In genomic region chr16:29656901-29657300, GRCm38 (mm10) we compare ENCODE assay signal across 9 mouse cellular contexts.
DNase-seq lines count a peak whose midpoint lies in the region; ATAC-seq and TF ChIP-seq lines count a peak whose summit lies in the region.
"Had no signal": no experiment of that assay in that cellular context is flagged by ENCODE, and none has a peak within 500 bp of the region (broad histone marks: within the 10 kb centered on the region; RNA-seq: fewer than 3 reads in every experiment).

No protein-coding gene starts in this region.

- in situ Hi-C loops in ES-E14 (cut with MboI; ENCODE audit: low sequenced_read_pairs in 2 of 2, unreplicated experiment in 2 of 2) = no loop called here

- H3K4me3 ChIP-seq in ES-E14 (ENCODE audit: insufficient read depth in 1 of 2, low read depth in 1 of 2, low read length in 2 of 2, poor library complexity in 1 of 2, severe bottlenecking in 1 of 2) = no peak overlapping the region

- no peak for DNase-seq in frontal cortex, postnatal 25 days (ENCODE audit: low spot score in 2 of 2)
- peak; percentile 23 to 51 for DNase-seq in left cerebral cortex, postnatal 25 days (ENCODE audit: low spot score in 2 of 2)
- DNase-seq in left cerebral cortex, adult 11 months (ENCODE audit: low spot score) = no peak
- no peak for DNase-seq in ES-E14 (ENCODE audit: low read depth, low spot score)
- peak; percentile 71 for DNase-seq in brain, embryonic 14.5 days (ENCODE audit: low read depth)
- no peak for DNase-seq in embryo, embryonic 9.5 days (ENCODE audit: extremely low spot score)
- DNase-seq: heart, postnatal 36 days; kidney, adult 9 months had no signal

- peak; percentile 47 for ATAC-seq in frontal cortex, adult (ENCODE audit: low TSS enrichment)

- H3K27ac ChIP-seq in ES-E14 (ENCODE audit: insufficient read depth, low read depth, low read length, poor library complexity, severe bottlenecking) = no peak overlapping the region; the same call in 1 of the 2 replicates

- TF ChIP-seq CTCF in brain, embryonic 14.5 days (IDR thresholded peaks at IDR 0.05; ENCODE audit: borderline replicate concordance, extremely low read depth, insufficient read depth, insufficient read length) = no peak

- H3K36me3 ChIP-seq in ES-E14 (ENCODE audit: control insufficient read depth, insufficient read depth, low read length, poor library complexity, severe bottlenecking) = 0 out of 2 replicates have a peak, but pooled peaks cover 2% of the 10 kb centered on the region

- intact Hi-C loops in left cerebral cortex, postnatal 25 days (cut with DNase I) = loop anchor here (10.0 kb wide), 1 partner anchor 408 kb away; the partner anchor contains the start of gene Hes1

- peaks cover 10 to 31% of the 10 kb centered on the region in 2 experiments for H3K4me1 ChIP-seq in ES-E14 (ENCODE audit: control insufficient read depth in 2 of 2, insufficient read depth in 2 of 2, low read length in 2 of 2, poor library complexity in 1 of 2)

- TF ChIP-seq POLR2A in brain, embryonic 14.5 days (IDR thresholded peaks at IDR 0.05; ENCODE audit: borderline replicate concordance, extremely low read depth, insufficient read depth, insufficient read length, poor library complexity, severe bottlenecking) = no peak

- no peaks in the 10 kb centered on the region for H3K9me3 ChIP-seq in ES-E14 (ENCODE audit: control insufficient read depth, insufficient read depth, low read depth, low read length)

- H3K9ac ChIP-seq in ES-E14 (ENCODE audit: insufficient read depth, low read depth, low read length, poor library complexity, severe bottlenecking) = peak overlapping the region; percentile 34; the same call in 1 of the 2 replicates

TF ChIP-seq in ES-E14, 5 proteins besides CTCF, POLR2A, EP300 and RAD21:
- TF ChIP-seq CHD2 (IDR thresholded peaks at IDR 0.05; ENCODE audit: low read depth, low read length) (no peak), MAFK (IDR thresholded peaks at IDR 0.05; ENCODE audit: insufficient read depth, low read depth, low read length) (no peak), ZNF384 (IDR thresholded peaks at IDR 0.05; ENCODE audit: low read depth, low read length) (no peak), ZC3H11A (IDR thresholded peaks at IDR 0.05; ENCODE audit: borderline replicate concordance, low read depth, low read length) (no peak), HCFC1 (IDR thresholded peaks at IDR 0.05; ENCODE audit: borderline replicate concordance, insufficient read depth, low read length) (no peak)
TF ChIP-seq in ES-E14: peak in this region for 0.

Comparison
In these comparisons a context has a peak if more than half of its experiments do, and no peak if none do; other contexts are left out.
1. DNase-seq: peak in left cerebral cortex, postnatal 25 days (2 of 2) and brain, embryonic 14.5 days (single experiment); none in frontal cortex, postnatal 25 days (0 of 2), left cerebral cortex, adult 11 months (single experiment), ES-E14 (single experiment) and embryo, embryonic 9.5 days (single experiment).